Mouse (Mus musculus) kidney, postnatal 25 days (tissue): ENCODE measurements at regions not wholly inside any gene's neighbourhood (a gene's known extent, or its start where the extent isn't known, plus 50 kb on each side); places are given as distances from the start of the nearest gene placed in this dataset.

ENCODE experiments used
- DNase-seq, 2 experiments: peaks; one replicate each; pipeline ENCODE4 v3.0.0; 2021; ENCODE audit warnings: mixed read lengths in 2 of 2

DNA sequence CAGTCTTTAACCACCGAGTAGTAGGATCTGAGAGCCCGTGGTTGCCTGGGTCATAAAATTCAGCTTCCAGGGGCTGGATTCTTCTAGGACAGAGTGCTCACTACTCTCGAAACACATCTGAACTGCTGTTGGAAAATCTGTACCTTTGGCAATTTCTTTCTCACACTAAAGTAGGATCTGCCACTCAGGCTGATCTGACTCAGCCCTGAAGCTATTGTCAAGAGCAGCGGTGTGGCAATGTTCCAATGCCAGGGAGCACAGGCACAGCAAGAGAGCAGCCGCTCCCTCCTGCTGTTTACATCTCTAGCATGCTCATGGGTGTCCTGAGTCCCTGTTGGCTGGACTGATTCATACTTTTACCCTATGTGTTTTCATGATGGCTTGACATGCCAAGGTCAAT is 205.2 kb downstream of the Zfp36l1 start:
- peak; percentile 51 to 68 for DNase-seq

DNA sequence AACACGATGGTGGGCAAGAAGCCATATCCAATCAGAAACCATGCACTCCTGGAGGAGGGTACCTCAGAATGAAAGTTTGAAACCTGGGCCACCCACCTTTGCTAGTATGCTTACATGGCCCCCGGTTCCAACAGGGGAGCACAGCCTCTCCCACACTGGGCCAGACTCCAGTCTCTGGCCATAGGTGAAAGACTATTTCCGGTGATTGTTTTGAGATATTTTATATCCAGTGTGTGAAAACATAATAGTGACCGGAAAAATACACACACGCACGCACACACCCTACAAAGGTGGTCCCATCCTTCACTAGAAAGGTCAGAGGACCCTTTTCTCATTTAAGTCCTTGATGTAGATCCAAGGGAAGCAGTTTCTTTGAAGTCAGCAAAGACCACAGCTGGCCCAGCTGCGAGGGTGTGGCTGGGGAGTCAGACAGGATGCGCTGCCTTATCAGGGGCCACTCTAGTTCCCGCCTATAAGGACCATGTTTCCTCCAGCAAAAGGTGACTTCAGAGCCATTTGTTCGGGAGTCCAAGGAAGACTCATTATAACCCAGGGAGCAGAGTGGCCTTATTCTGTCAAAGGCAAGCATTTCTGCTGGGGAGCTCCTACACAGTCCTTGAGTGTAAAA is 206.0 kb downstream of the Zfp36l1 start:
- peak in 1 of 2 experiments; percentile 61 for DNase-seq

DNA sequence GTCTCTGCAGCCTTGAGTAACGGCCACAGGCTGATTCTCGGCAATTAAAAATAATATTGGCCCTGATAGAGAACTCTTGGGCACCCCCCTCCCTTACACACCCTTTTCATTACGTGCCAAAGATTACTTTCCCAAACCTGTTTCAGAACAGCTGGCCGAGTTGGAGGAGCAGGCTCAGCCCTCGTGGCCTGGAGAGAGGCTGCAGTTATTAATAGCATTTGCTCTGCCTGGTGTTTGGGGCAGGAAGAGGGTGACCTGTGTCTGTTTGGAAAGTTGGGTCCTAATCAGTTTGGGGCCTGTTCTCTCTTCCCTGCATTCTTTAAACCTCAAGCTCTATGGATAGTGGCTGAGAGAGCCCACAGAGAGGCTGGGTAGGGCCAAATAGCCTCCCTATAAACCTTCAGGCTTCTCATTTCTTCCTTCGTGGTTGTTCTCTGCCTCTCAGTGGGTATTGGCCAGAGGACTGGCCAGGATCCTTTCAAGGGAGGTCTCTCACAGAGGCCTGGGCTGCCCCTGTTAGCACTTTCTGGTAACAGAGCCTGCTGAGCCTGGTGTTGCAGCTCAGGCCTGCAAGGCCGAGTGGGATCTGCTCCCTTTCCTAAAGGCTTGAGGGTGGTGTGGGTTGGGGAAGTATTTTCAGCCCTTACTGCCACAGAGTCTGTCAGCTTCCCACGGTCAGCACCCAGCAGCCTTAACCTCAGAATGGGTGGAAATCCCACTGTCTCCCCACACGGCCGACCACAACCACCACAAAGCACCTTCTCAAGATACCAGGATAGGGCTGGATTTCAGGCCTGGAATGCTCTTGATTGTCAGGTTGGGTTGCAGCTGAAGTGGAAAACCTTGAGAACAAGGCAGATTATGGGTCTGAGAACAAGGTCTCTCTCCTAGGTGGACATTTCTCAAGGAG is 206.7 kb downstream of the Zfp36l1 start:
- DNase-seq, result peak; percentile 32 to 65

DNA sequence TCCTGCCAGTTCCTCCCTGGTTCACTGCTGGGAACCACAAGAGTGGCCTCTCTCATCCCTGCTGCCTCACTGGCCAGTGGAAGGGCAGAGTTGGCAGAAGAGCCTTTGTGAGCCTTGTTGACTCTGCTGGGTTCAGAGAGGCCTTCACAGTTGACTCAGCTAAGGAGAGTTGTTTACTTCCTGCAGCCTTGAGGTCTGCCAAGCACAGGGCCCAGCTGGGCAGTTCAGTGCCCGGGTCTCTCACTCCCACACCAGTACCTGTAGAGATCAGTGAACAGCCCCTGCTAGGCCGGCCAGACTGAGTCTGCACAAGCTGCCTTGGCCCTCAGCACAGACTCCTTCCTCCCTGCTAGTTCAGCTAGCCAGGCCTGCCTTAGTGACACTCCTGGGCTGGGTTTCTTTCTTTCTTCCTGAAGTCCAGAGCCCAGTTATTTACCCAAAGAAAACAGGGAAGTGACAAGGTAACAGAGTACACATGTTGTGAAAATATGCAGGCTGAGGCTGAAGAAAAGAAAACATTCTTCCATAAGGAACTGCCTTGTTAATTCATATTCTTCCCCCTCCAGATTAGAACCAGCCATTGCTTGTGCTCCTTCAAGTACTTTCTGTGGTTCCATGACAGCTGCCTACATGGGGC is 207.8 kb downstream of the Zfp36l1 start:
- peak in 1 of 2 experiments; percentile 62 for DNase-seq

DNA sequence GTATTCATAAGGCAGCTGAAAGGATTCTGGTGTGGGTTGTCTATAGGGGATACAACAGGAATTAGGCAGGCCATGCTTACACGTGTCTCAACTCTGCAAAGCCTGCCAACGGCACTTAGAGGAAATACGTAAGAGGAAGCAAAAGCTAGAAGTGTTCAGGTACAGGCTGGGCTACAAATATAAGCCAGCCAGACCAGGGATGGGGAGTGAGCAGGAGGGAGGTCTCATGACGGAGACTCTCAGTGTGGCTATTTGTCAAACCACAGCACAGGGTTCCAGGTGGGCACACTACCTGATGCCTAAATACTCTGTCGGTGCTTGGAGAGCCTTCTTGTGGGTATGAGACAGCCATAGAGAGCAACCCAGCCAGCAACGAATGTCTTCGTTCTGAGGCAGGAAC is 210.1 kb downstream of the Zfp36l1 start:
- DNase-seq, result no peak

DNA sequence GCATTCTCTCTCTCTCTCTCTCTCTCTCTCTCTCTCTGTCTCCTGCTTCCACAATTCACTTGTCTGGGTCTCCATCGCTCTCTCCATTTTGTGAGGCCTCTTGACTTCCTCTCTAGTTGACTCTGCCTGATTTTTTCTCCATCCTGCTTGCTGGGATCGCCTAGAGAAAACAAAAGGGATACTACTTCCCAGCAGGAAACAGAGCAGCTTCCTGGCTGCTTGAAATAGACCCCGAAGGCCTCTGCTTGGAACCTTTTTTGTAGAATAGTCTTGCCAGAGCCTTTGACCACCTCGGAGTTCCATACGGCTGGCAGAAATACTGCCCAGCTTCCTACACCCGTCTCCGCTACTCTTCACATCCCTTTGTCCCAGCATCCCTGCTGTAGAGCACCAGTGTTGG is 210.7 kb downstream of the Zfp36l1 start:
- DNase-seq, result no peak

DNA sequence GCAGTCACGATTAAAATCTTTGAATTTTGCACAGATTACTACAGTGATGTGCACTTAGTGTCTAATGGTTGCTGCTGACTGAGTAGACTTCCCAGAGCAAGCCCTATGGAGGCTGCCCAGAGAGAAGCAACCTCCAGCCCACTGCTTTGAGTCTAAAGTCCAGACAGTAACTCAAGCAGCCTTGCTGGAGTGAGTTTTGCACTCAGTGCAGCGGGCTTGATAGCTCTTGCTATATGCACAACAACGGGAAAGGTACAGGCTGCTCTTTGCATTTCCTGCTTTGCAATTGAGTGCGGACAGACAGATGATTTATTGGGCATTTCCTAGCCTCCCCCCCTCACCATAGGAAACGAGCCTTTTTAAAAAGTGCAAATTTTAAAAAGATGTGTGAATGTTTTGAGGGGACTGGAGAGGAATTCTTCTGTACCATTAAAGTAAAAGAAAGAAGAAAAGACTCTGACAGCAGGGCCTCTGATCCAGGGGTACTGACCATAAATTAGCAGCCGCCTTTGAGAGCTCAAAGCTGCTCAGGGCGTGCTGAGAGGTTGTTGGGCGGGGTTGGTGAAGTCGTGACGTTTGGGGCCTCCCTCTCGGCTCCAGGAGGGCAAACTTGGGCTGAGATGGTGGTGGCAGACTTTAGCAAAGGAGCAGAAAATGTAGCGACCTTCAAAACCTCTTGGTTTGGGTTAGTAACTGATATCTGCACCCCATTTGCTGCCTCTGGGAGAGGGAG is 214.4 kb downstream of the Zfp36l1 start:
- DNase-seq, result peak; percentile 51 to 74

DNA sequence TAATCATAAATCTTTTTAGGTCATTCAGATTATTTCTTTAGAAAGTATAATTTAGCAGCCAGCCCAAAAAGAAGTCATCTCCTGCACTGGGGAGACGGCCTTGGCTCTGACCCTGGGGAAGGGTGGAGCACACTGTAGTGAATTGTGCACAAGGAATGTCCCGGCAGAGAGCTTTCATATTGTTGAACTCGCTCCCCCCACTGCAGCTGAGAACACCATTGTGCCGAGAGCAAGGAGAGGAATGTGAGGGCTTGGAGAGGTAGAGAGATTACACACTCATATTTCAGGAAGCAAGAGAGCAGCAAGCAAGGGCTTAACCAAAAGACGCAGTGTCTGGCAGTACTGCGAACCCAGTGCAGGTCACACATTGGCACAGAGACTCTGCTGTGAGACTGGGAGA is 216.8 kb downstream of the Zfp36l1 start:
- DNase-seq, result peak; percentile 58 to 84

DNA sequence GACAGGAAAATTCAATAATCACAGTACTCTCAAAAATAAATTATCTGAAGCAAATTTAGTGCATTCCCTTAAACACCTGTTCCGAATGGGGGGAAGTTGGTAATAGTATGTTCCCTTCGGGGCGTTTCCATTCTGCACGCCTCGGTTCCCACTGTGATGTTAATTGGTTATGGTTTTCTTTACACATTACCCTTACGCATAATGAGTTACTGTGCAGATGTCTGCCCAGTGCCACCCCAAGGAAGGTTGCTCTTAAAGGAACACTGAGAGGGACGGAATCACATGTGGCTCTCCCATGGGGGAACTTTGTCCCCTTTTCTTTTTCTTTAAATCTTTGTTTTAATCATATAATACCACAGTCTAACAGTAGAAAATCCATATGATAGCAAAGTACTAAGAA is 217.5 kb downstream of the Zfp36l1 start:
- peak in 1 of 2 experiments; percentile 53 for DNase-seq

DNA sequence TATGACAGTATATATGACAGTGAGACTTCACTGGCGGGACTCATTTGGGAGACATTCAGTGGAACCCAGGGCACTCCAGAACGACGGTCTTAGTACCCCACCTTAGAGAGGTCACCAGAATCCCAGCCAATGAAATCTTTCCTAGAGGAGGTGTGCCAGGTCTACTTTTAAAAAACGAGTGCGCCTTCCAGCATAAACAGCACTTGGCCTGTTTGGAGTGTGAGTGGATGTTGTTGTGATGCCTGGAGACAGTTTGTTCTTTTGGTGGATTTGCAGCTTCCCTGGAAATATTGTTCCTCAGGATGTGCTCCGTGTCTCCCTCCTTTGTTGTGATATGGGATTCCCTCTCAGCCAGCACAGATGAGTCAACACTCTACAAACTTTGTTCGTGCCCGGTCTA is 219.9 kb downstream of the Zfp36l1 start:
- DNase-seq, result no peak

DNA sequence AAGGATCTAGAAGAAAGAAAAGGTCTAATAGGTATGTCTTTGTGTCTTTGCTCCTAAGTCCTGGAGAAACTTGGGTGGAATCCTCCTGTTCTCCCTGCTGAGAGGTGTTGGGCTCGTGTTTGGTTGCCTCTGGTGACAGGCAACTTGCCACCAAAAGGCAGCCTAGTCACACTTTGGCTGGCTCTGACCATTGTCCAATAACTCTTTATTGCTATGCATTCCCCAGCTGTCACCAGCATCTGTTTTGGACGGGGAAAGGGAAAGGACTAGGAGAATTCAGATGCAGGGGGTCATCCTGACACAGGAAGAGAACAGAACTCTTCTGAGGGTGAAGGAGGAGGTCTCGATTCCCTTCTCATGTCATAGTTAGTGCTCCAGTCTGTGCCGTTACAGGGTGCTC is 220.9 kb downstream of the Zfp36l1 start:
- no peak for DNase-seq

DNA sequence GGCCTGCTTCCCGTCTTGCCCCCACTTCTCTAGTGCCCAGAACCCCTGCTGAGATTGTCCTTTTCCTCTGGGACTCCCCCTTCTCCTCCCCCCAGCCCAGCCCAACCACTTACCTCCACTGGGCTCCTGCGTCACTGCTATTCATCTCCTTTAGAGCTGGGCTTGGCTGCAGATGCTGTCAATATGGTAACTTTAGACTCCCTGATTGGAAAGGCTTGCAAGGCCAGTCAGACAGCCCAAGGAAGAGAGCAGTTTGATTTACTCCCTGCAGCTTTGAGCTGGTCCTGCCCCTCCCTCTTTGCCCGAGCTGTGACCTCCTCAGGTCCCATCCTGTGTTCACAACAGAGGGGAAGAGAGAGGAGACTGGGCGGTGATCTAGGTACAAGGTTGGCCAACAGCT is 221.9 kb downstream of the Zfp36l1 start:
- DNase-seq, result peak; percentile 52 to 80

DNA sequence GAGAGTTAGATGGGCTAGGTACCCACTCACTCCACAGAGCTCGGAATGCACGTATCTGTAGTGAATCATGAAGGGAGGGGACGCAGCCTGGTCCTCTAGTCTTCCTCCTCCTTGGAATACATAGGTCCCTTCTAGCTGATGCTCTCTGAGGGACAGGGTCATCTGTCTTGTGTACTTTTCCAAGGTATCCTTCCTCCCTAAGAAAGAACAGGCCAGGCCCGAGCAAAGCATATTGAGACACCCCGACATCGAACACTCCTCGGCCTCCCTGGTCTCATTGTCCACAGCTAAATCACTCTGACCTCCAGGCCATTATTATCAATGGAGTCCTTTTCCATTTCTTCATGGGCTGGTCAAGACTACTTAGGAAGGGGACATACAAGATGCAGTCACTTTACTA is 222.5 kb downstream of the Zfp36l1 start:
- no peak for DNase-seq

DNA sequence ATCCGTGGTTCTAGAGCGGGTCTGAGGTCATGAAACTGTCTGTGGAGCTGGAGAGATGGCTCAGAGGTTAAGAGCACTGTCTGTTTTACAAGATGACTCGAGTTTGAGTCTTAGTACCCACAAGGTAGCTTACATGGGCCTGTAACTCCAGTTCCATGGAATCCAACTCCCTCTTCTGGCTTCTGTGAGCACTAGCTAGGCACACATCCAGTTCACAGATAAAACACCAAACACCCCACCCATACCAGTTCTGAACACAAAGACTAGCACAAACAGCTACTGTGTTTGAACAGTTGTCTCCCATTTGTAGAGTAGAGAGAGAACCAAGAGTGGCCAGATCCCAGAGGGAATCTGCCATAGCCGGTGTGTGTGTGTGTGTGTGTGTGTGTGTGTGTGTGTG is 224.0 kb downstream of the Zfp36l1 start:
- DNase-seq, result no peak

DNA sequence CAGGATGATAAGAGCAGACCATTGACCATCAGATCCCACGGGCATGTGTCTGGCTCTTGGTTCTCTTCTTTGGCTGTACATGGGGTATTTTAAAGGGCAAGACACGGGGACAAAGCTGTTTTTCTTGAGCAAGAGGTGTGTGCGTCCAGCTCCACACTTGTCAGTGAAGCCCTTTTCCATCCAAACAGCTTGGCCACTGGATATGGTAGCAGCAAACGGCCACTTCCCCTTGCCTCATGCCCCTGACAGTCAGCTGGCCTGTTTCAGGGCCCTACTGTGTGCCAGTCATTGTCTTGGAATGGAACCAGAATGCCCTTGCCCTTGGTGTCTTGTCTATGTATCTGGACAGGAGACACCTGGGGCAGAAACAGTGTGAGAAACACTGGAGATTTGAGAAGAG is 224.7 kb downstream of the Zfp36l1 start:
- DNase-seq, result no peak

DNA sequence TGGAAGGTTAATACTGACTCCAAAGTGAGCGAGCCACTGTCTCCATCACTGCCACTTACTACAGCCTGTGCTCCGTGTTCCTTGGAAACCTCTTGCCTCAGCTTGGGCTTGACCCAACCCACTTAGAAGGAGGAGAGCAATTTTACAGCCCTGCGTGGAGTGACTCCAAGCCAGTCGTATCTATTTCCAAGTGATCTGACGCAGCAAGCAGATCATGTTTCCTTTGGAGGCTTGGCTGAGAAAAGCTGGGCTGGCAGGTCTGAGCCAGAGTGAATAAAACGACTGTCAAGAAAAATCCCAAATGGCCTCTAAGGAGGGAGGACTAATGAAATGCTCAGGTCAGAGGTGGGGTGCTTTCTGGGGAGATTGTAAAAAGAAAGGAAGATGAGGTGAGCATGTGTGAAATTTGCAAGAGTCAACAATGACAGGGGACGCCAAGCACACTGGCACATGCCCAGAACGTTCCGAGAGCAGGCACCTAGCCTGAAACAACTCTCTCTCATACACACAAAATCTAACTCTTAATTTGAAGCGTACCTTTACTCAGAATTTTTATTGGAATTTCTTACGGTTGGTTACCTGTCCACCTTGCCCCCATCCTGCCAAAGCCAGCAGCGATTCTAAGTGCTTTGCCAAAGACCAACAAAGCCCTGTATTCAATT is 225.5 kb downstream of the Zfp36l1 start:
- DNase-seq, result peak; percentile 71 to 82

DNA sequence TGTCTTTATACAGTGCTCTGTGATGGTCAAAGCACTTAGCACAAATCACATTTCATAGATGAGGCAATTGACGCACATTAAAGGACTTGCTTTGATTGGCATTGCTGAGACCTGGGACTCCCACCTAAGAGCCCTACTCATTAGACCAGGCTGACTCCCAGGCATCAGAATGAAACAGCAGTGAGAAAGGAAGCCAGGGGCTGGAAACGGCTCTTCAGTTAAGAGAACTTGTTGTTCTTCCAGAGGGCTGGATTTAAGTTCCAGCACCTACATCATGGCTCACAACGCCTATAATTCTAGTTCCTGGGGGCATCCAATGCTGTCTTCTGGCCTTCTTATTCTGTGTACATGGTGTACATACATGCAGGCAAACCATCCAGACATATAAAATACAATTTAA is 226.3 kb downstream of the Zfp36l1 start:
- DNase-seq, result no peak

DNA sequence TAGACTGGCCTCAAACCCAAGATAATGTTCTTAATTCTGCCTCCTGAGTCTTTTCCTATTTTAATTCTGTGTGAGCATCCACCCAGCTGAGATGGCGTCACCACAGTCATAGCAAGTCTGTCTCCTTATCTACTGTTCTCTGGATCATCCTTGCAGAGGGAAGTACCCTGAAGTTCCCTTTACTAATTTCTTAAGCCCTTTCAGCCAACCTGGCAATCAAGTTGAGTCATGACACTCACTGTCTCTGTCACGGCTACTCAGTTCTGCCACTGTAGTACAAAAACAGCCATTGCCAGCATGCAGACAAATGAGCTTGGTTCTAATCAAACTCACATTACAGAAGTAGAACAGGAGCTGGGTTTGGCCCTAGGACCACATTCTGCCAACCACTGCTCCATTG is 227.5 kb downstream of the Zfp36l1 start:
- DNase-seq, result no peak

DNA sequence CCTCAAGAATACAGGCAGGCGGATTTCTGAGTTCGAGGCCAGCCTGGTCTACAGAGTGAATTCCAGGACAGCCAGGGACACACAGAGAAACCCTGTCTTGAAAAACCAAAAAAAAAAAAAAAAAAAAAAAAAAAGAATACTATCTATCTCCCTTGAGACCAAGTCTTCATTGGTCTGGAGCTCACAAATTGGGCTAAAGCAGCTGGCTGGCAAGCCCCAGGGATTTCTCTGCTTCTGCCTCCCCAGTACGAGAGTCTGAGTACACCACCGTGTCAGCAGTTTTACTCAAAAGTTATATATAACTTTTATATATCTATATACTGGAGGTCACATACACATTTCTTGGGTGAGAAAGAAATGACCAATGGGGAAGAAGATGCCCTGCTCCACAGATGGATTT is 229.2 kb downstream of the Zfp36l1 start:
- no peak for DNase-seq

DNA sequence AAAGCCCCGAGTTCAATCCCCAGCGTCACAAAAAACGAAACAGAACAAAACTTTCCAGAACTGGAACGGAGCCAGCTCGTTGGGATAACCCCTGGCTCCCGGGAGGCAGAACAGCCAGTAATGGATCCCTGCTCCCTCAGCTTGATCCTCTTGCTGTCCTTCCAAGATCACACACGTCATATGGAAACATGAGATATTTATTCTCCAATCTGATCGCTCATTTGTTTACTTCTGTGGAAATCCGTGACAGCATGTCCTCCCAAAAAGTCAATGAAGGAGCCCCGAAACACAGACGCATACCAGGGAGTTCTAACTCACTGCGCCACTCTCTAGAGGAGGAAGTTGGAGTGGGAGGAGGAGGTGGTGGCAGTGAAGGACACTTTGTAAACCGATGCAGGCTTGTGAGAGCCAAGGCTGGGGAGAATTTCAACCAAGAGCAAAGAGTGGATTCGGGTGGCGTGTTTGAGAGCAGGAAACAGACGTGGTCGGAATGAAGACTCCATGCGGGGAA is 232.0 kb downstream of the Zfp36l1 start:
- peak; percentile 54 to 58 for DNase-seq

DNA sequence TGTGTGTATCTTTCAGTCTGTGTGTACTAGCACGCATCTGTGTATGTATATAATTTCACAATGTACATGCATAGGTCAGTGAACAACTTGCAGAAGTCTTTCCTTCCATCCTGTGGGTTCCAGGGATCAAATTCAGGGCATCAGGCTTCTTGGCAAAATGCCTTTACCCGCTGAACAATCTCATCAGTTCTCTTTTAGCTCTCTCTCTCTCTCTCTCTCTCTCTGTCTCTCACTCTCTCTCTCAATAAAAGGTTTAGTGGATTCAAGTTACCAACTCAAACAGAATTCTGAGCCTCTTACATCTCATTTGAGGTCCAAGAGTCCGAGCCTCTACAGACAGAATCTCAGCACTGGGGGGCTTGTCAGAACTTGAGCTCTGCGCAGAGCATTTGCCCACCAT is 232.5 kb downstream of the Zfp36l1 start:
- no peak for DNase-seq

DNA sequence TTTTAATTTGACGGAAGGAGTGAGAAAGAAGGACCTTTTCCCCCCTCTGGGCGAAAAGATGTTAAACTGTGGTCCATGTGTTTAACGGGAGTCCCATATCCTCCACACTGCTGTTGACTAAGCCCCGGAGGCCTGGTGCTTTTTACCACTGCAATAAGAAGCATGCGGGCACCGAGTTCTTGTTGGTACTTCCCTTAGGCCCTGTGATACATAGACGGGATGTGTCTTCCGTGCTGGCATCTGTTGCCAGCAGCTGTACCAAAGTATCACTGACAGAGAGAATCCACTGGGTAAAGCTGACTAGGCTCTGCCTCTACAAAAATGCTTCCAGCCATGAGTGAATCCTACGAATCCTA is 232.9 kb downstream of the Zfp36l1 start:
- DNase-seq, result no peak
